Mouse (Mus musculus) thymus, adult 2 months (tissue): Measurements from ENCODE around the gene Slc29a4.

Source experiments
- CTCF ChIP-seq: fragments of 200-500 bp; IDR thresholded peaks from 2 replicates; pipeline ENCODE4 v1.5.1; 2012; ENCODE audit warnings: mild to moderate bottlenecking, control low read depth, low read length, moderate library complexity, borderline replicate concordance; ENCODE audit not compliant: control insufficient read depth, poor library complexity, insufficient read depth; ENCODE audit errors: extremely low read depth
- POLR2A ChIP-seq: fragments of 200-500 bp; IDR thresholded peaks from 2 replicates; pipeline ENCODE4 v1.6.1; 2012; ENCODE audit warnings: mild to moderate bottlenecking, low read length, control low read depth, moderate library complexity; ENCODE audit not compliant: control insufficient read depth, poor library complexity, insufficient read depth; ENCODE audit errors: extremely low read depth

DNA sequence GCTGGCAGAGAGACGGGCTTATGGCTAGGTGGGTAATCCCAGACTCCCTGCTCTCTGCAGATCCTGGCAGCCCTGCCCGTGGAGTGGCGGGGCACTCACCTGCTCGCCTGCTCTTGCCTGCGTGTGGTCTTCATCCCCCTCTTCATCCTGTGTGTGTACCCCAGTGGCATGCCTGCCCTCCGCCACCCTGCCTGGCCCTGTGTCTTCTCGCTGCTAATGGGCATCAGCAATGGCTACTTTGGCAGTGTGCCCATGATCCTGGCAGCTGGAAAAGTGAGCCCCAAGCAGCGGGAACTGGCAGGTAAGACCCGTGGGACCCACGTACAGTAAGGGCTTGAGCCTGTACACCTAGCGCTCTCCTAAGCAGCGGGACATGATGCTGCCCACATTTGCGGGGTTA is 27.6 kb downstream of the Slc29a4 start:
- no peak for TF ChIP-seq CTCF
- TF ChIP-seq POLR2A: no peak
